Mouse (Mus musculus): ENCODE measurements around the gene Tfb2m. TPM values are rescaled to one million over a fixed set of nuclear protein-coding genes. Genes with fewer than 3 reads are reported as not detected.

Tfb2m gene
- polyA plus RNA-seq, 1 experiment from 2014 or later: 25.0 TPM

DNA sequence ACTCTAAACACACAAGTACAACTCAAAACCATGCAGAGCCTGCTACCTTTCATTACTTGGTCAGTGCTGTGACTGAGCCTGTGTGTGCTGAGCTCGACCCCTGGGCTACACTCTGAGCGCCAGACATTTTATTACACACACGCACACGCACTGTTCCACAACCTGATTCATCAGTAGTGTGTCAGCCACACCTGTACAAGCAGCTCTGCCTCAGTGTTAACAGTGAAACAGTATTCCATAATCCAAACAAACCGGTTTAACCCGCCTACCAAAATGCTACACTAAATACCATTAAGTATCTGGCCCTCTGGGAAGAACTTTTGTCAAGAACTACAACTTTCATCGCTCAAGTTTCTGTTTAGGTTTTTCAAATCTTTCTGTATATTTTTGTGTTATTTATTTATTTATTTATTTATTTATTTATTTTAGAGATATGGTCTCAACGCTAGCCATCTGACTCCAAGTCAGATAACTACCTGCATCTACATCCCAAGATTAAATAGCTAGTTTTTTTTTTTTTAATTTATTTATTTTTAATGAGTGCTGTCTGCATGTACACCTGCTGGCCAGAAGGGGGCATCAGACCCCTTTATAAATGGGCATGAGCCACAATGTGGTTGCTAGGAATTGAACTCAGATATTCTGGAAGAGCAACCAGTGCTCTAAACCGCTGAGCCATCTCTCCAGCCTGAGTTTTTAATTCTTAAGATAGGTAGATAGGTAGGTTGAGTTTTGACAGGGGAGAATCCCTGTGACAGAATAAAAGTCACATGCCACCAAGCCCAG, 39.3 kb downstream of the Tfb2m start:
- H3K4me2 ChIP-seq: no peak overlapping the region
- H3K9ac ChIP-seq (ENCODE audit: low read depth, low read length): no peak overlapping the region
- ATAC-seq (replicated peaks; ENCODE audit: low FRiP score) (no peak), DNase-seq (ENCODE audit: low spot score) (no peak)
- H3K36me3 ChIP-seq (ENCODE audit: control insufficient read depth, insufficient read depth, low read length): no peaks in the 10 kb centered on the region
- no peak overlapping the region for H3K4me3 ChIP-seq (ENCODE audit: low read depth, low read length)
- 64% methylated on average over 9 of the region's 9 CpGs for WGBS
- H3K27me3 ChIP-seq (replicated peaks; ENCODE audit: control insufficient read depth, insufficient read depth, low read length): no peaks in the 10 kb centered on the region
- H3K4me1 ChIP-seq (replicated peaks; ENCODE audit: control insufficient read depth, insufficient read depth, low read length): no peaks in the 10 kb centered on the region
- H3K27ac ChIP-seq (ENCODE audit: low read depth, low read length): no peak overlapping the region
- no peaks in the 10 kb centered on the region for H3K9me3 ChIP-seq (ENCODE audit: control insufficient read depth, low read length)

GRCm38 (mm10) chr1:179502565-179502964, 43.5 kb downstream of the Tfb2m start:
- Histone ChIP-seq H3K9ac (ENCODE audit: low read depth, low read length) (no peak overlapping the region), H3K4me3 (ENCODE audit: low read depth, low read length) (no peak overlapping the region), H3K27ac (ENCODE audit: low read depth, low read length) (no peak overlapping the region), H3K4me1 (replicated peaks; ENCODE audit: control insufficient read depth, insufficient read depth, low read length) (no peaks in the 10 kb centered on the region), H3K9me3 (ENCODE audit: control insufficient read depth, low read length) (no peaks in the 10 kb centered on the region), H3K27me3 (replicated peaks; ENCODE audit: control insufficient read depth, insufficient read depth, low read length) (no peaks in the 10 kb centered on the region), H3K4me2 (no peak overlapping the region), H3K36me3 (ENCODE audit: control insufficient read depth, insufficient read depth, low read length) (no peaks in the 10 kb centered on the region)
- ATAC-seq (replicated peaks; ENCODE audit: low FRiP score): no peak
- 17% methylated on average over 3 of the region's 3 CpGs for WGBS
- no peak for DNase-seq (ENCODE audit: low spot score)

GRCm38 (mm10) chr1:179499257-179499656, 46.8 kb downstream of the Tfb2m start:
- Histone ChIP-seq H3K27me3 (replicated peaks; ENCODE audit: control insufficient read depth, insufficient read depth, low read length) (no peaks in the 10 kb centered on the region), H3K4me1 (replicated peaks; ENCODE audit: control insufficient read depth, insufficient read depth, low read length) (no peaks in the 10 kb centered on the region), H3K9me3 (ENCODE audit: control insufficient read depth, low read length) (no peaks in the 10 kb centered on the region), H3K27ac (ENCODE audit: low read depth, low read length) (no peak overlapping the region), H3K4me3 (ENCODE audit: low read depth, low read length) (no peak overlapping the region), H3K9ac (ENCODE audit: low read depth, low read length) (no peak overlapping the region), H3K36me3 (ENCODE audit: control insufficient read depth, insufficient read depth, low read length) (no peaks in the 10 kb centered on the region), H3K4me2 (no peak overlapping the region)
- no peak for ATAC-seq (replicated peaks; ENCODE audit: low FRiP score)
- 81% methylated on average over 3 of the region's 3 CpGs for WGBS
- DNase-seq (ENCODE audit: low spot score): no peak

- H3K9ac ChIP-seq (ENCODE audit: low read depth, low read length): no peak overlapping the region
- no peaks in the 10 kb centered on the region for H3K9me3 ChIP-seq (ENCODE audit: control insufficient read depth, low read length)
- no peak for ATAC-seq (replicated peaks; ENCODE audit: low FRiP score)
- H3K36me3 ChIP-seq (ENCODE audit: control insufficient read depth, insufficient read depth, low read length): no peaks in the 10 kb centered on the region
- H3K4me1 ChIP-seq (replicated peaks; ENCODE audit: control insufficient read depth, insufficient read depth, low read length): no peaks in the 10 kb centered on the region
- no peak overlapping the region for H3K27ac ChIP-seq (ENCODE audit: low read depth, low read length)
- H3K4me3 ChIP-seq (ENCODE audit: low read depth, low read length): no peak overlapping the region
- WGBS: 46% methylated on average over 5 of the region's 5 CpGs
- no peaks in the 10 kb centered on the region for H3K27me3 ChIP-seq (replicated peaks; ENCODE audit: control insufficient read depth, insufficient read depth, low read length)
- no peak for DNase-seq (ENCODE audit: low spot score)
- H3K4me2 ChIP-seq: no peak overlapping the region
Measured at GRCm38 (mm10) chr1:179492908-179493307, 53.2 kb downstream of the Tfb2m start.

GRCm38 (mm10) chr1:179488520-179488919, 57.5 kb downstream of the Tfb2m start:
- H3K4me1 ChIP-seq (replicated peaks; ENCODE audit: control insufficient read depth, insufficient read depth, low read length): 0 out of 2 replicates have a peak, but pooled peaks cover 2% of the 10 kb centered on the region
- H3K9ac ChIP-seq (ENCODE audit: low read depth, low read length): no peak overlapping the region
- 89% methylated on average over 5 of the region's 5 CpGs for WGBS
- no peaks in the 10 kb centered on the region for H3K27me3 ChIP-seq (replicated peaks; ENCODE audit: control insufficient read depth, insufficient read depth, low read length)
- ATAC-seq (replicated peaks; ENCODE audit: low FRiP score) (no peak), DNase-seq (ENCODE audit: low spot score) (no peak)
- H3K4me2 ChIP-seq: no peak overlapping the region
- no peak overlapping the region for H3K27ac ChIP-seq (ENCODE audit: low read depth, low read length)
- H3K4me3 ChIP-seq (ENCODE audit: low read depth, low read length): no peak overlapping the region
- H3K9me3 ChIP-seq (ENCODE audit: control insufficient read depth, low read length): no peaks in the 10 kb centered on the region
- H3K36me3 ChIP-seq (ENCODE audit: control insufficient read depth, insufficient read depth, low read length): no peaks in the 10 kb centered on the region

DNA sequence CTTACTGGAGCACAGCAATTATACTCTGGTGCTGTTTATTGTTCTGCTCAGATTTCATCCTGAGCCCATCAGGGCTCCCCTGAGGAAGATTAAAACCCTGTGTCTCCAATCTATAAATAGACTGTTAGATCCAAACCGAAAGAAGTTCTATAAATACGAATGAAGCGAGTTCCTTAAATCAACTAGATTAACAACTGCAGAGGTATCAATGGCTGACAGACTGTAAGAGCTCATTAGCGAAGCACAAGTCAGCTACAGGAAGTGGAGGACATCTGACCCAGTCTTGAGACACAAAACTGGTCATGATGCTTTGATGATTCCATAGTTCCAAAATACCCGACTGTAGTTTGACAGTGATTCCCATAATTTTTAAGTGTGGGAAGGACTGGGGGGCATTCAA, 58.1 kb downstream of the Tfb2m start:
- no peak overlapping the region for H3K4me2 ChIP-seq
- DNase-seq (ENCODE audit: low spot score): no peak
- 0 out of 2 replicates have a peak, but pooled peaks cover 2% of the 10 kb centered on the region for H3K4me1 ChIP-seq (replicated peaks; ENCODE audit: control insufficient read depth, insufficient read depth, low read length)
- H3K4me3 ChIP-seq (ENCODE audit: low read depth, low read length): no peak overlapping the region
- H3K36me3 ChIP-seq (ENCODE audit: control insufficient read depth, insufficient read depth, low read length): no peaks in the 10 kb centered on the region
- H3K9ac ChIP-seq (ENCODE audit: low read depth, low read length): no peak overlapping the region
- H3K27ac ChIP-seq (ENCODE audit: low read depth, low read length): no peak overlapping the region
- H3K27me3 ChIP-seq (replicated peaks; ENCODE audit: control insufficient read depth, insufficient read depth, low read length): no peaks in the 10 kb centered on the region
- ATAC-seq (replicated peaks; ENCODE audit: low FRiP score): no peak
- WGBS: 73% methylated on average over 5 of the region's 5 CpGs
- no peaks in the 10 kb centered on the region for H3K9me3 ChIP-seq (ENCODE audit: control insufficient read depth, low read length)

GRCm38 (mm10) chr1:179487238-179487637, 58.8 kb downstream of the Tfb2m start:
- Histone ChIP-seq H3K4me3 (ENCODE audit: low read depth, low read length) (no peak overlapping the region), H3K4me2 (no peak overlapping the region), H3K9ac (ENCODE audit: low read depth, low read length) (no peak overlapping the region), H3K27me3 (replicated peaks; ENCODE audit: control insufficient read depth, insufficient read depth, low read length) (no peaks in the 10 kb centered on the region), H3K9me3 (ENCODE audit: control insufficient read depth, low read length) (no peaks in the 10 kb centered on the region), H3K4me1 (replicated peaks; ENCODE audit: control insufficient read depth, insufficient read depth, low read length) (0 out of 2 replicates have a peak, but pooled peaks cover 2% of the 10 kb centered on the region), H3K36me3 (ENCODE audit: control insufficient read depth, insufficient read depth, low read length) (no peaks in the 10 kb centered on the region), H3K27ac (ENCODE audit: low read depth, low read length) (no peak overlapping the region)
- DNase-seq (ENCODE audit: low spot score) (no peak), ATAC-seq (replicated peaks; ENCODE audit: low FRiP score) (no peak)
- WGBS: 74% methylated on average over 2 of the region's 2 CpGs

DNA sequence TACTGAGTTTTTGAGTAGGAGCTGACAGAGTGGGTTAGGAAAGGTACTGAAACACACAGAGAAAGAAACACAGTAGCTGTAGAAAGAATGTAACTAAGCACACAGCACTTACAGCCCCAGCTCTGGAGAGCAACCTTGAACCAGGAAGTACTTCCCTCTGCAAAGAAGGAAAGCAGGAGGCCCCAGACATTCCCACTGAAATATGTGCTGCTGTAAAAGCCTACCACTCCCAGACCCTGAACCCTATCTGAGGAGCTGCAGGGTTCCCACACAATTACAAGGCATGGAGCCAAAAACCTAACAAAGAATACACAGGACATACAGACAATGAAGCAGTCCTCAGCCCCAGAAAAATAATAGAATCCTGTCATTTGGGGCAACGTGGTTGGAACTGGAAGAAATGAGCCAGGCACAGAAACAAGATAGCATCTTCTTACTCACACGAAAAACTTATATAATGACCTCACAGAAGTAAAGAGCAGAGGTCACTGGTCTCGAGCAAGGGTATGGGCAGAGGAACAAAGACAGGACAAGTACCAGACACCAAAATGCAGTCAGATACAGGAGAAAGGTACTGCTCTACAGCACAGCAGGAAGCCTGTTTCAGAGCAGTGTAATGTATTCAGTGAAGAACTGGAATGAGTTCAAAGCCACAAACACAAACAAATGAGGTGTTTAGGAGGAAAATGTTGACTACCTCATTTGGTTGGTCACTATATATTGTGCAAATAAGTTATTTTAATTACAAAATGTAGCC, 60.1 kb downstream of the Tfb2m start:
- Histone ChIP-seq H3K4me2 (no peak overlapping the region), H3K27me3 (replicated peaks; ENCODE audit: control insufficient read depth, insufficient read depth, low read length) (no peaks in the 10 kb centered on the region), H3K27ac (ENCODE audit: low read depth, low read length) (no peak overlapping the region), H3K4me1 (replicated peaks; ENCODE audit: control insufficient read depth, insufficient read depth, low read length) (0 out of 2 replicates have a peak, but pooled peaks cover 2% of the 10 kb centered on the region), H3K36me3 (ENCODE audit: control insufficient read depth, insufficient read depth, low read length) (no peaks in the 10 kb centered on the region), H3K9me3 (ENCODE audit: control insufficient read depth, low read length) (no peaks in the 10 kb centered on the region), H3K9ac (ENCODE audit: low read depth, low read length) (no peak overlapping the region), H3K4me3 (ENCODE audit: low read depth, low read length) (no peak overlapping the region)
- no peak for DNase-seq (ENCODE audit: low spot score)
- ATAC-seq (replicated peaks; ENCODE audit: low FRiP score): no peak
- WGBS: 53% methylated on average over 3 of the region's 3 CpGs

Measured in liver, embryonic 11.5 days (tissue).